Mouse (Mus musculus): ENCODE data around the gene Ldhd.
A peak's percentile ranks its signal among the peaks of the same experiment; 100 is the strongest.
"Not testable (repeated sequence)": the region's sequence is repeated elsewhere in the genome, so short reads cannot be mapped to it uniquely, and the experiment has no call there.

Ldhd gene

GRCm38 (mm10) chr8:111630105-111630521 lies at the start of gene Ldhd:
Gene Ldhd, minus strand, starts transcription at chr8:111630374.
- peak; percentile 69 to 70 for DNase-seq

GRCm38 (mm10) chr8:111678848-111679247 lies 48.7 kb upstream of the Ldhd start:
- DNase-seq: no peak

- DNase-seq: peak; percentile 83 to 89
These were observed 47.9 kb upstream of the Ldhd start for GRCm38 (mm10) chr8:111678111-111678510.

- peak; percentile 22 to 26 for DNase-seq
These were observed 46.1 kb upstream of the Ldhd start for GRCm38 (mm10) chr8:111676237-111676636.

GRCm38 (mm10) chr8:111666751-111667150 lies 36.6 kb upstream of the Ldhd start:
- DNase-seq: peak in 1 of 2 experiments; percentile 22

- DNase-seq: peak; percentile 85 to 86
These were observed 32.3 kb upstream of the Ldhd start for GRCm38 (mm10) chr8:111662473-111662872.

GRCm38 (mm10) chr8:111658819-111659423 lies 28.7 kb upstream of the Ldhd start:
- no peak for DNase-seq

- DNase-seq: no peak
These were observed 27.2 kb upstream of the Ldhd start for GRCm38 (mm10) chr8:111657312-111657854.

GRCm38 (mm10) chr8:111653524-111653923 lies 23.4 kb upstream of the Ldhd start:
- no peak for DNase-seq

GRCm38 (mm10) chr8:111650651-111651050 lies 20.5 kb upstream of the Ldhd start:
- DNase-seq: no peak

- DNase-seq: no peak
These were observed 18.7 kb upstream of the Ldhd start for GRCm38 (mm10) chr8:111648834-111649233.

GRCm38 (mm10) chr8:111645715-111646114 lies 15.5 kb upstream of the Ldhd start:
- no peak for DNase-seq

- not testable (repeated sequence) for DNase-seq
These were observed 14.3 kb upstream of the Ldhd start for GRCm38 (mm10) chr8:111644286-111645051.

- peak; percentile 97 for DNase-seq
These were observed 13.3 kb upstream of the Ldhd start, which contains the start of gene Zfp1 for GRCm38 (mm10) chr8:111643264-111644141. Gene Zfp1, plus strand, starts transcription at chr8:111643401.

- no peak for DNase-seq
These were observed 12.7 kb upstream of the Ldhd start for GRCm38 (mm10) chr8:111642939-111643263.

GRCm38 (mm10) chr8:111642496-111642895 lies 12.3 kb upstream of the Ldhd start:
- peak in 1 of 2 experiments; percentile 25 for DNase-seq

GRCm38 (mm10) chr8:111641064-111641463 lies 10.9 kb upstream of the Ldhd start:
- DNase-seq: no peak

GRCm38 (mm10) chr8:111638086-111638485 lies 7.9 kb upstream of the Ldhd start:
- DNase-seq: no peak

- no peak for DNase-seq
These were observed 2.8 kb upstream of the Ldhd start for GRCm38 (mm10) chr8:111632976-111633375.

- no peak for DNase-seq
These were observed 1.4 kb upstream of the Ldhd start for GRCm38 (mm10) chr8:111631589-111631988.

GRCm38 (mm10) chr8:111628894-111629501 lies 1.2 kb downstream of the Ldhd start:
- DNase-seq: no peak

- no peak for DNase-seq
These were observed 1.8 kb downstream of the Ldhd start for GRCm38 (mm10) chr8:111628401-111628800.

GRCm38 (mm10) chr8:111627923-111628322 lies 2.3 kb downstream of the Ldhd start:
- no peak for DNase-seq

Data from cerebellum, postnatal 10 days (tissue).